Mouse (Mus musculus) embryonic facial prominence, embryonic 13.5 days (tissue): ENCODE data around the gene Smok3b. TPM values are rescaled to one million over a fixed set of nuclear protein-coding genes. Genes with fewer than 3 reads are reported as not detected.
"Not testable (repeated sequence)": the region's sequence is repeated elsewhere in the genome, so short reads cannot be mapped to it uniquely, and the experiment has no call there.

Experiments used
- ATAC-seq: fragments of 200-750 bp; cut with Nextera tagmentation; 2 replicates; pipeline ENCODE4 v1.8.0; 2017; ENCODE audit warnings: low read depth; ENCODE audit not compliant: insufficient number of reproducible peaks, insufficient read depth, low FRiP score, low TSS enrichment
- H3K27ac ChIP-seq: fragments of 300-500 bp; sonication (generic); 2 replicates; pipeline ENCODE4 v1.5.1; 2015; ENCODE audit warnings: moderate library complexity, mild to moderate bottlenecking, inconsistent platforms
- H3K27me3 ChIP-seq: fragments of 300-500 bp; sonication (generic); 2 replicates; pipeline ENCODE4 v1.6.1; 2015; ENCODE audit warnings: mild to moderate bottlenecking, inconsistent platforms
- H3K36me3 ChIP-seq: fragments of 300-500 bp; sonication (generic); 2 replicates; pipeline ENCODE4 v1.6.1; 2015; ENCODE audit warnings: mild to moderate bottlenecking, inconsistent platforms
- H3K4me1 ChIP-seq: fragments of 300-500 bp; sonication (generic); 2 replicates; pipeline ENCODE4 v1.6.1; 2015; ENCODE audit warnings: inconsistent platforms
- H3K4me2 ChIP-seq: fragments of 300-500 bp; sonication (generic); 2 replicates; pipeline ENCODE4 v1.6.1; 2015; ENCODE audit warnings: moderate library complexity, mild to moderate bottlenecking, inconsistent platforms
- H3K4me3 ChIP-seq: fragments of 300-500 bp; sonication (generic); 2 replicates; pipeline ENCODE4 v1.5.1; 2015; ENCODE audit warnings: mild to moderate bottlenecking, inconsistent platforms
- H3K9ac ChIP-seq: fragments of 300-500 bp; sonication (generic); 2 replicates; pipeline ENCODE4 v1.6.1; 2015; ENCODE audit warnings: mild to moderate bottlenecking, inconsistent platforms
- H3K9me3 ChIP-seq: fragments of 300-500 bp; sonication (generic); 2 replicates; pipeline ENCODE4 v1.6.1; 2016; ENCODE audit warnings: inconsistent platforms
- WGBS: fragments of 180-500 bp; shearing (Covaris S2); methylation state at CpG from one replicate; pipeline ENCODE4 v1.1.7; 2015; ENCODE audit warnings: mixed read lengths; 5-methylcytosine and 5-hydroxymethylcytosine counted together
- polyA plus RNA-seq: library from polyadenylated mRNA; unstranded; fragments of >200 nt; fragmentation: Nextera tagmentation; extraction: Ambion mirVana; gene quantifications from 2 replicates; pipeline ENCODE4 v1.2.1, GENCODE M21; 2015

The Smok3b gene
- not detected in 2 replicates for polyA plus RNA-seq

GRCm38 (mm10) chr5:138020961-138021479 is at the start of gene Smok3b, which contains the start of gene Smok3a:
TSS of gene Smok3b (plus strand) at chr5:138021429.
TSS of gene Smok3a (plus strand) at chr5:138021261.
- not testable (repeated sequence) for H3K27me3 ChIP-seq, H3K27ac ChIP-seq, H3K4me2 ChIP-seq, H3K4me3 ChIP-seq, H3K9me3 ChIP-seq, H3K4me1 ChIP-seq, H3K9ac ChIP-seq, H3K36me3 ChIP-seq, ATAC-seq
- 95% methylated on average over 4 of the region's 7 CpGs for WGBS

- Histone ChIP-seq H3K4me2 (no peak overlapping the region), H3K9ac (no peak overlapping the region), H3K9me3 (no peaks in the 10 kb centered on the region), H3K4me1 (no peaks in the 10 kb centered on the region), H3K4me3 (no peak overlapping the region), H3K27ac (no peak overlapping the region), H3K27me3 (no peaks in the 10 kb centered on the region), H3K36me3 (no peaks in the 10 kb centered on the region)
- 70% methylated on average over 2 of the region's 2 CpGs for WGBS
- no peak for ATAC-seq
Observed at GRCm38 (mm10) chr5:137973161-137973560, 48.1 kb upstream of the Smok3b start.

DNA sequence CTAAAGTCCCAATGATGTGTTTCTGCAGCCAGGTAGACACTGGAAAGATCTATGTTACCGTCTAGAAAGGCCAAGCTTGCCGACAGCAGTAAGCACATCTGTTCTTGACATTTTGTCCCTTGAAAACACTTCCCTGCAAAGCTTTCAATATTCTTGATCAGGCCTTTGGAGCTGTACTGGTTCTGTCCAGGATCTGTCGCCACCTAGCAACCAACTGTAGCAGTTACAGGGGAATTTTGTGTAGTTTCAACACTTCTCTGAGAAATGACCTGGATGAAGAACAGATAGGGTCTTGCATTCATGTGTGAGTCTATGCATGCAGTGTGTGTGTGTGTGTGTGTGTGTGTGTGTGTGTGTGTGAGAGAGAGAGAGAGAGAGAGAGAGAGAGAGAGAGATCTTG is 47.5 kb upstream of the Smok3b start:
- Histone ChIP-seq H3K9ac (no peak overlapping the region), H3K4me1 (no peaks in the 10 kb centered on the region), H3K27me3 (no peaks in the 10 kb centered on the region), H3K9me3 (no peaks in the 10 kb centered on the region), H3K36me3 (no peaks in the 10 kb centered on the region), H3K27ac (no peak overlapping the region), H3K4me2 (no peak overlapping the region), H3K4me3 (no peak overlapping the region)
- 53% methylated on average over 3 of the region's 3 CpGs for WGBS
- no peak for ATAC-seq

- Histone ChIP-seq H3K4me2 (no peak overlapping the region), H3K9me3 (no peaks in the 10 kb centered on the region), H3K4me3 (no peak overlapping the region), H3K4me1 (no peaks in the 10 kb centered on the region), H3K27me3 (no peaks in the 10 kb centered on the region), H3K9ac (no peak overlapping the region), H3K27ac (no peak overlapping the region), H3K36me3 (no peaks in the 10 kb centered on the region)
- 59% methylated on average over 3 of the region's 3 CpGs for WGBS
- no peak for ATAC-seq
Observed at GRCm38 (mm10) chr5:137974724-137975123, 46.5 kb upstream of the Smok3b start.

DNA sequence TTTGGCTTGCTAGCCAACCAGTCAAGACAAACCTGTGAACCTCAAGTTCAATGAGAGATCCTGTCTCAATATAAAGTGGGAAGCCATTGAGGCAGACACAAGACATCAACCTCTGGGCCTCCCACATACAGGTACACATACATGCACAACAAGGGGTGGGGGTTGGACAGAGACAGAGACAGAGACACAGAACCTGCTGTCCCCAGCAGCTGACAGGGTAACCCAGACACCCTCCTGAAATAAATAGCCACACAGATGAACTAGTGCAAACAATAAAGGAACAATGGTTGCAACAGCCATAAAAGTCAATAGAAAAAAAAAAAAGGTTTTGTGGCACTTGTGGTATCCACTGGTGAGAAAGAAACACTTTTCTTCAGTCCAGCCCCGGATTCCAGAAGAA is 45.8 kb upstream of the Smok3b start:
- 61% methylated on average over 1 of the region's 1 CpGs for WGBS
- ATAC-seq: no peak

GRCm38 (mm10) chr5:137977291-137977690 is 43.9 kb upstream of the Smok3b start:
- WGBS: 19% methylated on average over 1 of the region's 1 CpGs
- no peak overlapping the region for H3K4me3 ChIP-seq
- H3K9ac ChIP-seq: no peak overlapping the region
- H3K4me2 ChIP-seq: no peak overlapping the region
- no peaks in the 10 kb centered on the region for H3K27me3 ChIP-seq
- H3K4me1 ChIP-seq: no peaks in the 10 kb centered on the region
- H3K36me3 ChIP-seq: no peaks in the 10 kb centered on the region
- H3K9me3 ChIP-seq: no peaks in the 10 kb centered on the region
- H3K27ac ChIP-seq: no peak overlapping the region
- ATAC-seq: no peak

More for the DNA sequence above, 45.8 kb upstream of the Smok3b start:
- Histone ChIP-seq H3K9me3 (no peaks in the 10 kb centered on the region), H3K36me3 (no peaks in the 10 kb centered on the region), H3K27me3 (no peaks in the 10 kb centered on the region), H3K4me3 (no peak overlapping the region), H3K27ac (no peak overlapping the region), H3K4me2 (no peak overlapping the region), H3K9ac (no peak overlapping the region), H3K4me1 (no peaks in the 10 kb centered on the region)

DNA sequence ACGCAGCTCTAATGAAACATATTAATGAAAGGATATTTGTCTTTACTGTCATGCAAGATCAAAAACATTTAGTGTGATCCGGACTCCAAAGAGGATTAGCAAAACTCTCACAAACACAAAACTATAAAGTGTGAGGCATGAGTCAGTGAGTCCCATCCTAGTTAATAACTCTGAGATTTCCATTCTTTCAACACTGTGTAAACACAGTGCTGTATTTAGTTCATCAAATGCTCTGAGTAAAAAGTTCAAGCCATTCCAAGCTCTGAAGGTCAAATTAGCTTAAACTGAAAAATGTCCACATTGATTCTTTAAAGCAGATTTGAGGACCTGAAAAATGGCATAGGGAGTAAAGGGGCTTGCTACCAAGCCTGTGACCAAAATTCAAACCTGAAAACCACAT is 42.1 kb upstream of the Smok3b start:
- Histone ChIP-seq H3K4me1 (no peaks in the 10 kb centered on the region), H3K27me3 (no peaks in the 10 kb centered on the region), H3K9ac (no peak overlapping the region), H3K27ac (no peak overlapping the region), H3K36me3 (no peaks in the 10 kb centered on the region), H3K4me2 (no peak overlapping the region), H3K9me3 (no peaks in the 10 kb centered on the region), H3K4me3 (no peak overlapping the region)
- no peak for ATAC-seq
- 85% methylated on average over 2 of the region's 2 CpGs for WGBS

DNA sequence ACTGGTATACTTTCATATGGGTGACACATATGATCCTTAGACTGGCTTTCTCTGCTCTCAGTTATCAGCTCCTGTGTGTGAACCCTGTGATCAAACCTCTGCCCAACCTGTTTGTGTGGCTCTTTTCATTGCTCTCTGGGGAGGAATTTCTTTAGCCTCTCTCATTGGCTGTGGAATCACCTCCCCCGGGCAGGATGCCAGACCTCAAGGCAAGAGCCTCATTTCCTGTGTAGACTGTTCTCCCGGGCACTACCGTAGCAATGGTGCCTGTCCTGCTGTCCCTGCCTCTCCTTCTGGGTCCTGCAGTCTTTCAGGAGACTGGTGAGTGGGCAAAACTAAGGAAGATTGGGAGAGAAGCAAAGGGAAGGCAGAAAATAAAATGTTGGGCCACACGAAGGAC is 39.9 kb upstream of the Smok3b start, which contains the start of gene Azgp1:
Azgp1 (plus strand) TSS at position 221 of the 400 bp plus-strand sequence.
- Histone ChIP-seq H3K27ac (no peak within 1 kb of the TSS), H3K9me3 (no peaks in the 10 kb centered on the region), H3K9ac (no peak within 1 kb of the TSS), H3K4me3 (no peak within 1 kb of the TSS), H3K4me1 (no peaks in the 10 kb centered on the region), H3K4me2 (no peak within 1 kb of the TSS), H3K36me3 (no peaks in the 10 kb centered on the region), H3K27me3 (no peaks in the 10 kb centered on the region)
- no peak for ATAC-seq
- 67% methylated on average over 4 of the region's 4 CpGs for WGBS

- Histone ChIP-seq H3K9ac (no peak overlapping the region), H3K27ac (no peak overlapping the region), H3K4me3 (no peak overlapping the region), H3K9me3 (no peaks in the 10 kb centered on the region), H3K36me3 (no peaks in the 10 kb centered on the region), H3K4me2 (no peak overlapping the region), H3K27me3 (no peaks in the 10 kb centered on the region), H3K4me1 (no peaks in the 10 kb centered on the region)
- WGBS: 90% methylated on average over 1 of the region's 1 CpGs
- ATAC-seq: no peak
Observed at GRCm38 (mm10) chr5:137986351-137986750, 34.9 kb upstream of the Smok3b start.

DNA sequence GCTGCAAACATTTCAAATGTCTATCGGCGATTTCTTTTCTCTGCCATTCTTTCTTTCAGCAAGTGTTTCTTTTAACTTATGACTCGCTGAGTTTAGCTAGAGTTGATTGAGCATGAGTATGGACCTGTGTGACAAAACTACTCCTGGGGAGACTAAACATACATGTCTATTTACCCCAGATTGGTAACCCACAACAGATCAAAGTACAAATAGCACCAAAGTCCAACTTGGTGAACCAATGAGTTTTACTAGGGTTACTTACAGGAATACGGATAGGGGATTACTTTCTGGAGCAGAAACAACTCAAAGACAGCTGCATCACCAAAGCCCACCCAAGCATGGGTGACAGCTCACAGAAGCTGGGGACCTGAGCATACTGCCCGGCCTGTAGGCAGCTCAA is 11.8 kb upstream of the Smok3b start:
- 84% methylated on average over 5 of the region's 5 CpGs for WGBS

DNA sequence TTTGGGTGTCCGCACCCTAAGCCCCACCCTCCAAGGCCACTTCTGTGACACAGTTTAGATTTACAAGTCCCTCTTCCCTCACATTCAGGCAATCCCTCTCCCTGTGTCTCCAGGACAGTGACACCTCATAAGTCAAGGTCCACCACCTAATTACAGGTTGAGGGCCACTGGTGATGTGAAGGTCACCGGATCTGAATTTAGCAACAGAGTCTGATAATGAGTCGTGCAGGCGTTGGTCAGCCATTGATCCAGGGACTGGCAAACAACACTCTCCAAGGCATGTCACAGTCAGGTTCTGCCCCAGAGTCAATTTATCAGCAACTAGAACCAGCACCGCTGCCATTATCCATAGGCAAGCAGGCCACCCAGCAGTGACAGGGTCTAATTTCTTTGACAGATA is 8.8 kb upstream of the Smok3b start:
- no peak overlapping the region for H3K4me2 ChIP-seq
- no peaks in the 10 kb centered on the region for H3K36me3 ChIP-seq
- no peak for ATAC-seq
- no peaks in the 10 kb centered on the region for H3K27me3 ChIP-seq
- 93% methylated on average over 5 of the region's 5 CpGs for WGBS
- H3K27ac ChIP-seq: no peak overlapping the region
- H3K4me1 ChIP-seq: no peaks in the 10 kb centered on the region
- no peaks in the 10 kb centered on the region for H3K9me3 ChIP-seq
- H3K4me3 ChIP-seq: no peak overlapping the region
- H3K9ac ChIP-seq: no peak overlapping the region

More for the DNA sequence above, 11.8 kb upstream of the Smok3b start:
- no peaks in the 10 kb centered on the region for H3K9me3 ChIP-seq
- H3K4me3 ChIP-seq: no peak overlapping the region
- H3K27ac ChIP-seq: no peak overlapping the region
- no peak overlapping the region for H3K4me2 ChIP-seq
- H3K27me3 ChIP-seq: no peaks in the 10 kb centered on the region
- no peak for ATAC-seq
- no peaks in the 10 kb centered on the region for H3K4me1 ChIP-seq
- H3K36me3 ChIP-seq: no peaks in the 10 kb centered on the region
- no peak overlapping the region for H3K9ac ChIP-seq

GRCm38 (mm10) chr5:138016530-138016929 is 4.7 kb upstream of the Smok3b start:
- ATAC-seq: no peak
- 84% methylated on average over 2 of the region's 2 CpGs for WGBS
- H3K27ac ChIP-seq: no peak overlapping the region
- no peak overlapping the region for H3K4me2 ChIP-seq
- no peaks in the 10 kb centered on the region for H3K27me3 ChIP-seq
- no peaks in the 10 kb centered on the region for H3K36me3 ChIP-seq
- no peak overlapping the region for H3K9ac ChIP-seq
- no peaks in the 10 kb centered on the region for H3K4me1 ChIP-seq
- H3K4me3 ChIP-seq: no peak overlapping the region
- no peaks in the 10 kb centered on the region for H3K9me3 ChIP-seq
